Mouse (Mus musculus) megakaryocyte, embryonic 14.5 days (primary cell): ENCODE measurements around the gene Rptor. TPM values are rescaled to one million over a fixed set of nuclear protein-coding genes. Genes with fewer than 3 reads are reported as not detected.
A peak's percentile ranks its signal among the peaks of the same experiment; 100 is the strongest.

ENCODE experiments used
- H3K27me3 ChIP-seq: replicated peaks from 2 replicates; pipeline ENCODE3; 2012; ENCODE audit warnings: inconsistent platforms
- H3K36me3 ChIP-seq: replicated peaks from 2 replicates; pipeline ENCODE3; 2012; ENCODE audit warnings: low read length, inconsistent platforms, mixed read lengths
- H3K4me1 ChIP-seq: 2 replicates; pipeline ENCODE4 v1.6.1; 2012; ENCODE audit warnings: inconsistent platforms
- H3K4me3 ChIP-seq: replicated peaks from 2 replicates; pipeline ENCODE3; 2012; ENCODE audit warnings: moderate library complexity, mild to moderate bottlenecking, inconsistent platforms
- H3K9me3 ChIP-seq: 2 replicates; pipeline ENCODE4 v1.6.1; 2012; ENCODE audit warnings: inconsistent platforms
- FLI1 ChIP-seq: IDR thresholded peaks from 2 replicates; pipeline ENCODE4 v1.6.1; 2012; ENCODE audit warnings: low read length, inconsistent platforms, mixed read lengths
- GATA1 ChIP-seq: IDR thresholded peaks from 3 replicates; pipeline ENCODE4 v1.6.1; 2012; ENCODE audit warnings: mixed read lengths, low read length, inconsistent platforms, borderline replicate concordance
- polyA plus RNA-seq: library from polyadenylated mRNA; stranded (reverse); fragments of >175 nt; gene quantifications from 2 replicates; pipeline ENCODE4 v1.2.3, GENCODE M21; 2012; ENCODE audit warnings: low replicate concordance; ENCODE audit not compliant: insufficient read depth

The Rptor gene
- polyA plus RNA-seq, 1 experiment = 20.2 TPM

- Histone ChIP-seq H3K9me3 (peaks cover 8% of the 10 kb centered on the region), H3K4me3 (no peak overlapping the region), H3K4me1 (peaks cover 81% of the 10 kb centered on the region), H3K36me3 (peaks cover 65% of the 10 kb centered on the region), H3K27me3 (no peaks in the 10 kb centered on the region)
- TF ChIP-seq GATA1 (no peak), FLI1 (no peak)
These were observed 318.0 kb downstream of the Rptor start for GRCm38 (mm10) chr11:119920668-119921067.

- TF ChIP-seq FLI1 (no peak), GATA1 (no peak)
- Histone ChIP-seq H3K4me1 (peaks cover 87% of the 10 kb centered on the region), H3K4me3 (peak overlapping the region; percentile 68), H3K36me3 (peaks cover 20% of the 10 kb centered on the region), H3K27me3 (no peaks in the 10 kb centered on the region), H3K9me3 (peaks cover 8% of the 10 kb centered on the region)
These were observed 322.5 kb downstream of the Rptor start for GRCm38 (mm10) chr11:119925176-119925575.

GRCm38 (mm10) chr11:119926762-119927161 is 324.1 kb downstream of the Rptor start:
- Histone ChIP-seq H3K9me3 (peaks cover 13% of the 10 kb centered on the region), H3K36me3 (peaks cover 15% of the 10 kb centered on the region), H3K4me3 (no peak overlapping the region), H3K4me1 (peaks cover 89% of the 10 kb centered on the region), H3K27me3 (no peaks in the 10 kb centered on the region)
- TF ChIP-seq FLI1 = no peak

- H3K27me3 ChIP-seq = no peaks in the 10 kb centered on the region
- H3K9me3 ChIP-seq = peaks cover 5% of the 10 kb centered on the region
- peak overlapping the region; percentile 90 for H3K4me3 ChIP-seq
- TF ChIP-seq FLI1 (no peak), GATA1 (no peak)
- H3K36me3 ChIP-seq = peaks cover 5% of the 10 kb centered on the region
- H3K4me1 ChIP-seq = peaks cover 92% of the 10 kb centered on the region
These were observed 325.4 kb downstream of the Rptor start for GRCm38 (mm10) chr11:119928023-119928681.

- Histone ChIP-seq H3K9me3 (peaks cover 5% of the 10 kb centered on the region), H3K27me3 (peaks cover 6% of the 10 kb centered on the region), H3K36me3 (peaks cover 15% of the 10 kb centered on the region), H3K4me3 (peak overlapping the region; percentile 62), H3K4me1 (peaks cover 92% of the 10 kb centered on the region)
- TF ChIP-seq GATA1 (no peak), FLI1 (no peak)
These were observed 327.0 kb downstream of the Rptor start for GRCm38 (mm10) chr11:119929603-119930265.

- H3K4me1 ChIP-seq = peaks cover 92% of the 10 kb centered on the region
- H3K36me3 ChIP-seq = peaks cover 30% of the 10 kb centered on the region
- TF ChIP-seq FLI1 = no peak
- no peak for TF ChIP-seq GATA1
- no peak overlapping the region for H3K4me3 ChIP-seq
- peaks cover 5% of the 10 kb centered on the region for H3K9me3 ChIP-seq
- H3K27me3 ChIP-seq = peaks cover 7% of the 10 kb centered on the region
These were observed 329.1 kb downstream of the Rptor start for GRCm38 (mm10) chr11:119931809-119932208.

- peaks cover 30% of the 10 kb centered on the region for H3K36me3 ChIP-seq
- TF ChIP-seq FLI1 (no peak), GATA1 (no peak)
- peaks cover 5% of the 10 kb centered on the region for H3K9me3 ChIP-seq
- H3K27me3 ChIP-seq = peaks cover 8% of the 10 kb centered on the region
- peaks cover 94% of the 10 kb centered on the region for H3K4me1 ChIP-seq
- H3K4me3 ChIP-seq = no peak overlapping the region
These were observed 330.4 kb downstream of the Rptor start for GRCm38 (mm10) chr11:119933142-119933541.

GRCm38 (mm10) chr11:119933819-119934583 is 331.3 kb downstream of the Rptor start:
- peak overlapping the region; percentile 64 for H3K4me3 ChIP-seq
- H3K36me3 ChIP-seq = peaks cover 35% of the 10 kb centered on the region
- H3K9me3 ChIP-seq = peaks cover 5% of the 10 kb centered on the region
- TF ChIP-seq FLI1 = no peak
- no peak for TF ChIP-seq GATA1
- H3K4me1 ChIP-seq = peaks cover 94% of the 10 kb centered on the region
- peaks cover 12% of the 10 kb centered on the region for H3K27me3 ChIP-seq

- TF ChIP-seq FLI1 (no peak), GATA1 (no peak)
- Histone ChIP-seq H3K27me3 (peaks cover 18% of the 10 kb centered on the region), H3K4me3 (no peak overlapping the region), H3K36me3 (peaks cover 39% of the 10 kb centered on the region), H3K9me3 (peaks cover 5% of the 10 kb centered on the region), H3K4me1 (peaks cover 94% of the 10 kb centered on the region)
These were observed 332.1 kb downstream of the Rptor start for GRCm38 (mm10) chr11:119934773-119935172.

GRCm38 (mm10) chr11:119935457-119935856 is 332.8 kb downstream of the Rptor start:
- no peak for TF ChIP-seq FLI1
- no peak for TF ChIP-seq GATA1
- H3K4me3 ChIP-seq = no peak overlapping the region
- H3K27me3 ChIP-seq = peaks cover 24% of the 10 kb centered on the region
- peaks cover 39% of the 10 kb centered on the region for H3K36me3 ChIP-seq
- H3K9me3 ChIP-seq = peaks cover 5% of the 10 kb centered on the region
- H3K4me1 ChIP-seq = peaks cover 93% of the 10 kb centered on the region

GRCm38 (mm10) chr11:119936456-119936855 is 333.8 kb downstream of the Rptor start:
- Histone ChIP-seq H3K4me3 (no peak overlapping the region), H3K36me3 (peaks cover 35% of the 10 kb centered on the region), H3K27me3 (peaks cover 30% of the 10 kb centered on the region), H3K4me1 (peaks cover 98% of the 10 kb centered on the region), H3K9me3 (no peaks in the 10 kb centered on the region)
- TF ChIP-seq FLI1 = no peak
- no peak for TF ChIP-seq GATA1
